Mouse (Mus musculus) E14TG2a.4 (cell line): ENCODE data around the gene Elp1.

Experiments
- CTCF ChIP-seq: conservative IDR thresholded peaks from 2 replicates; pipeline ENCODE4 v1.5.1; 2014; ENCODE audit warnings: low read length
- NANOG ChIP-seq: IDR thresholded peaks from 2 replicates; pipeline ENCODE4 v1.6.1; 2014; ENCODE audit warnings: borderline replicate concordance, low read length, mixed read lengths
- POU5F1 ChIP-seq: IDR thresholded peaks from 2 replicates; pipeline ENCODE4 v1.6.1; 2014; ENCODE audit warnings: low read length, borderline replicate concordance

DNA sequence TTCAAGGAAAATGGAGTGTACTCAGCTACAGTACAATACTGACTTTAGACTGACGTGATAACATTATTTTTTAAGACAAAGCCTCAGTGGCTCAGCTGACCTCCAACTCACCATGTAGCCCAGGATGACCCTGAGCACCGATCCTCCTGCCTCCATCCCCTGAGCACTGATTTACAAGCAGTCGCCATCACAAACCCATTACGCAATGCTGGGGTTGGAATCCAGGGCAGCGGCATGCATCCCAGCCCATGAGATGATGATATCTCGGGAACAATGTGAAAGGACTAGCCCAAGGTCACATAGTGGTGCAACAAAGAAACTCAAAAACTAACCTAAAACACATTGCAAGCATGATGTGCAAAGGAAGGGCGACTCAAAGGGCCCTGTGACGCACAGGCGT lies 22.1 kb upstream of the Elp1 start:
- TF ChIP-seq CTCF (no peak), POU5F1 (no peak), NANOG (no peak)
